Mouse (Mus musculus) midbrain, embryonic 16.5 days (tissue): ENCODE results near the gene Foxg1. TPM values are rescaled to one million over a fixed set of nuclear protein-coding genes. Genes with fewer than 3 reads are reported as not detected.

Experiments
- ATAC-seq: fragments of 200-750 bp; cut with Nextera tagmentation; 2 replicates; pipeline ENCODE4 v1.8.0; 2017; ENCODE audit warnings: moderate TSS enrichment
- H3K27ac ChIP-seq: fragments of 300-500 bp; sonication (generic); 2 replicates; pipeline ENCODE4 v1.5.1; 2014; ENCODE audit warnings: mild to moderate bottlenecking, low read length, mixed read lengths
- H3K27me3 ChIP-seq: fragments of 300-500 bp; sonication (generic); 2 replicates; pipeline ENCODE4 v1.6.1; 2014; ENCODE audit warnings: low read depth, low read length, mixed read lengths; ENCODE audit not compliant: control insufficient read depth, insufficient read depth
- H3K36me3 ChIP-seq: fragments of 300-500 bp; sonication (generic); 2 replicates; pipeline ENCODE4 v1.6.1; 2014; ENCODE audit warnings: mild to moderate bottlenecking, low read length, moderate library complexity, mixed read lengths; ENCODE audit not compliant: control insufficient read depth, insufficient read depth
- H3K4me1 ChIP-seq: fragments of 300-500 bp; sonication (generic); 2 replicates; pipeline ENCODE4 v1.6.1; 2014; ENCODE audit warnings: mild to moderate bottlenecking, low read length, mixed read lengths; ENCODE audit not compliant: control insufficient read depth, insufficient read depth
- H3K4me2 ChIP-seq: fragments of 300-500 bp; sonication (generic); 2 replicates; pipeline ENCODE4 v1.6.1; 2014; ENCODE audit warnings: mild to moderate bottlenecking, low read length, mixed read lengths
- H3K4me3 ChIP-seq: fragments of 300-500 bp; sonication (generic); 2 replicates; pipeline ENCODE4 v1.5.1; 2014; ENCODE audit warnings: low read depth, mild to moderate bottlenecking, low read length, moderate library complexity, mixed read lengths
- H3K9ac ChIP-seq: fragments of 300-500 bp; sonication (generic); 2 replicates; pipeline ENCODE4 v1.6.1; 2014; ENCODE audit warnings: low read depth, low read length, mixed read lengths
- H3K9me3 ChIP-seq: fragments of 300-500 bp; sonication (generic); replicated peaks from 2 replicates; pipeline ENCODE4 v1.6.1; 2014; ENCODE audit warnings: mild to moderate bottlenecking, low read length, mixed read lengths; ENCODE audit not compliant: control insufficient read depth, poor library complexity, severe bottlenecking
- whole genome bisulfite sequencing: fragments of 180-500 bp; shearing (Covaris S2); extraction: QIAGEN DNeasy Blood & Tissue Kit; methylation state at CpG from one replicate; pipeline ENCODE4 v1.1.7; 2014; 5-methylcytosine and 5-hydroxymethylcytosine counted together
- polyA plus RNA-seq: library from polyadenylated mRNA; unstranded; fragments of >200 nt; fragmentation: Nextera tagmentation; extraction: Ambion mirVana; gene quantifications from 2 replicates; pipeline ENCODE4 v1.2.1, GENCODE M21; 2015

Gene Foxg1
- polyA plus RNA-seq, 1 experiment from 2014 or later = 1.7 TPM

DNA sequence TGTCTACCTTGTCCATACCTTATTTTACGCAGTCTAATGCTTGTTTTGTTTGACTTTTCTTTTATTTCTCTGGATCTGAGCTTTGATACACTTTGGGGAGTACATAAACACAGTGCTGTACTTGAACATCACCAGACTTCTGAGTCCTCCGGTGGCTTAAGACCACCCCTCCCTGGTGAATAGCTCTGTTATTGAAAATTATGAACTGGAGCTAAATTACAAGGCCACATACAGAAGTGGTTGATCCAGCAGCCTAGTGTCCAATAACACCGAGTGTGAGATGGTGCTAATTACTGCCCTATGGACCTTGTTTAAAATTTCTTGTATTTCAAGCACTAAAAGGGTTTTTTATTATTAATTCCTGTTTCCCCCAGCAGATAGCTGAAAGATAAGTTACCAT, 35.5 kb downstream of the Foxg1 start:
- Histone ChIP-seq H3K9ac (no peak overlapping the region), H3K4me2 (no peak overlapping the region), H3K4me1 (no peaks in the 10 kb centered on the region), H3K36me3 (no peaks in the 10 kb centered on the region), H3K9me3 (no peaks in the 10 kb centered on the region), H3K27ac (no peak overlapping the region), H3K4me3 (no peak overlapping the region), H3K27me3 (no peaks in the 10 kb centered on the region)
- WGBS = 78% methylated on average over 3 of the region's 3 CpGs
- no peak for ATAC-seq

Other genes with a start within 250 kb of the Foxg1 start
- 0.10 TPM in 1 of 2 replicates, not detected in the other for gene Gm43517, start 2.5 kb downstream of the Foxg1 start, polyA plus RNA-seq